Mouse (Mus musculus): ENCODE measurements around the gene Acsf3. TPM values are rescaled to one million over a fixed set of nuclear protein-coding genes. Genes with fewer than 3 reads are reported as not detected.

Acsf3 gene
- 6.5 and 7.4 TPM in 2 replicates for polyA plus RNA-seq (2012; ENCODE audit: insufficient read depth, insufficient read length, missing spikeins)

DNA sequence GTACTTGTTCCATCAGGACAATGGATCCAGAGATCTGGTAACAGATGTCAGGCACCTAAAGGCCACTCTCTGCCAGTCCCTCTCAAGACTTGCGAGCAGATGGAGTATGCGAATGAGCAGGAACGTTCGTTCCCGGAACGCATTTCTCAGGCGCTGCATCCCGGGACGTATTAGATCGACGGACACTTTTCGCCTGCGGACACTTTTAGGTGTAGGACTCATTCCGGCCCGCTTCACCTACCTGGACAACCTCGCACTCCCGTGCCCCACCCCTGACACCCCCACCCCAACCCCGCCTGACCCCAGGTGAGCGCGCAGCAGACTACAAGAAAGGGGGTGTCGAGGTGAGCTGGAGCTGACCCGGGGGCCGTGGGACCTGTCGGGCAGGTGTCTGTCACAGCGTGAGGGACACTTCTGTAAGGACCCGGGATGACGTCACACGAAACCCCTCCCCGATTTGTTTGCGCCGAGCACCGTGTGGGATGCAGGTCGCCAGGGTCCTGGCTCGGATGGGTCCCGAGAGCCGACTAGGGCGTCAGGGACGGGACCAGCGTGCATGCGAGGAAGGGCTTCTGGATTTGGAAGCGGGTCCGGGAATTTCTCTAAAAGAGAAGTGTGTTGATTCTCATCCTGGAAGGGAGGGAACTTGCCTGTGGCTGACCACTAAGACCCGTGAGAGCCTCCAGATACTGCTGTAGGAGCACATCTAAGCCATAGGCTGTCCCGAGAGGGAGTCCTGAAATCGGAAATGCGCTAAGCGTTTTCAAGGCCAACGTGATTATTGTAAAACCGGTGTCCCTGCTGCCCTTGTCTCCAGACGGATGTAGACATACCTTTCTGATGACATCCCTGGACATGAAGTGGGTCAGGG, at the start of gene Acsf3:
TSS of gene Acsf3 (plus strand) at position 202 of the 871 bp plus-strand sequence.
- Histone ChIP-seq H3K27ac (ENCODE audit: insufficient read depth, low read depth, low read length) (no peak within 1 kb of the TSS), H3K4me3 (ENCODE audit: insufficient read depth, low read length) (peak within 1 kb of the TSS; percentile 75), H3K4me1 (ENCODE audit: control insufficient read depth, insufficient read depth, low read length) (peaks cover 3% of the 10 kb centered on the region)
- TF ChIP-seq POLR2A (IDR thresholded peaks at IDR 0.05; ENCODE audit: borderline replicate concordance, low read depth, low read length) (no peak), CTCF (IDR thresholded peaks at IDR 0.05; ENCODE audit: low read depth, low read length) (no peak)

- TF ChIP-seq CTCF (IDR thresholded peaks at IDR 0.05; ENCODE audit: low read depth, low read length) = no peak
- Histone ChIP-seq H3K4me1 (ENCODE audit: control insufficient read depth, insufficient read depth, low read length) (no peaks in the 10 kb centered on the region), H3K4me3 (ENCODE audit: insufficient read depth, low read length) (no peak overlapping the region), H3K27ac (ENCODE audit: insufficient read depth, low read depth, low read length) (no peak overlapping the region)
These were observed 48.5 kb upstream of the Acsf3 start for GRCm38 (mm10) chr8:122726789-122727188.

- H3K4me3 ChIP-seq (ENCODE audit: insufficient read depth, low read length) = no peak overlapping the region
- TF ChIP-seq POLR2A (IDR thresholded peaks at IDR 0.05; ENCODE audit: borderline replicate concordance, low read depth, low read length) (no peak), CTCF (IDR thresholded peaks at IDR 0.05; ENCODE audit: low read depth, low read length) (no peak)
- no peaks in the 10 kb centered on the region for H3K4me1 ChIP-seq (ENCODE audit: control insufficient read depth, insufficient read depth, low read length)
- no peak overlapping the region for H3K27ac ChIP-seq (ENCODE audit: insufficient read depth, low read depth, low read length)
These were observed 47.9 kb upstream of the Acsf3 start for GRCm38 (mm10) chr8:122727412-122727811.

GRCm38 (mm10) chr8:122728630-122729029, 46.7 kb upstream of the Acsf3 start:
- Histone ChIP-seq H3K4me3 (ENCODE audit: insufficient read depth, low read length) (no peak overlapping the region), H3K27ac (ENCODE audit: insufficient read depth, low read depth, low read length) (no peak overlapping the region), H3K4me1 (ENCODE audit: control insufficient read depth, insufficient read depth, low read length) (no peaks in the 10 kb centered on the region)
- TF ChIP-seq POLR2A (IDR thresholded peaks at IDR 0.05; ENCODE audit: borderline replicate concordance, low read depth, low read length) (no peak), CTCF (IDR thresholded peaks at IDR 0.05; ENCODE audit: low read depth, low read length) (no peak)

DNA sequence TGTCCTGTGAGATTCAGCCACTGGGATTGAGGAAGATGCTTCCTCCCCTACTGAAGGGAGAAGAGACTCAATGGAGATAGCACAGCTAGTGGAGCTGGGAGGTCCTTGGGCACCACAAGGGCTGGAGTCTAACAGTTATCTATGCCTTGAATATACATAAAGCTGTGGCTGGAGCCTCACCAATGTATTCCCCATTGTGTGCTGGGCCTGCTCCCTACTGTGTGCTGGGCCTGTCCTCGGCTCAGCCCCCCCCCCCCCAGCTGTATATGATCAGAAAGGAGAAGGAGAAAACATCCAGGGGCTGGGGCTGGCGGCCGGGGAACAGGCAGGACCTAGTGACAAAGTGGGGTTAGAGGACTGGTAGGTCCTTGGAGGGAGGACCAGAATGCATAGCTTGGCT, 40.2 kb upstream of the Acsf3 start:
- H3K4me3 ChIP-seq (ENCODE audit: insufficient read depth, low read length) = no peak overlapping the region
- no peaks in the 10 kb centered on the region for H3K4me1 ChIP-seq (ENCODE audit: control insufficient read depth, insufficient read depth, low read length)
- H3K27ac ChIP-seq (ENCODE audit: insufficient read depth, low read depth, low read length) = no peak overlapping the region
- no peak for TF ChIP-seq CTCF (IDR thresholded peaks at IDR 0.05; ENCODE audit: low read depth, low read length)
- TF ChIP-seq POLR2A (IDR thresholded peaks at IDR 0.05; ENCODE audit: borderline replicate concordance, low read depth, low read length) = no peak

DNA sequence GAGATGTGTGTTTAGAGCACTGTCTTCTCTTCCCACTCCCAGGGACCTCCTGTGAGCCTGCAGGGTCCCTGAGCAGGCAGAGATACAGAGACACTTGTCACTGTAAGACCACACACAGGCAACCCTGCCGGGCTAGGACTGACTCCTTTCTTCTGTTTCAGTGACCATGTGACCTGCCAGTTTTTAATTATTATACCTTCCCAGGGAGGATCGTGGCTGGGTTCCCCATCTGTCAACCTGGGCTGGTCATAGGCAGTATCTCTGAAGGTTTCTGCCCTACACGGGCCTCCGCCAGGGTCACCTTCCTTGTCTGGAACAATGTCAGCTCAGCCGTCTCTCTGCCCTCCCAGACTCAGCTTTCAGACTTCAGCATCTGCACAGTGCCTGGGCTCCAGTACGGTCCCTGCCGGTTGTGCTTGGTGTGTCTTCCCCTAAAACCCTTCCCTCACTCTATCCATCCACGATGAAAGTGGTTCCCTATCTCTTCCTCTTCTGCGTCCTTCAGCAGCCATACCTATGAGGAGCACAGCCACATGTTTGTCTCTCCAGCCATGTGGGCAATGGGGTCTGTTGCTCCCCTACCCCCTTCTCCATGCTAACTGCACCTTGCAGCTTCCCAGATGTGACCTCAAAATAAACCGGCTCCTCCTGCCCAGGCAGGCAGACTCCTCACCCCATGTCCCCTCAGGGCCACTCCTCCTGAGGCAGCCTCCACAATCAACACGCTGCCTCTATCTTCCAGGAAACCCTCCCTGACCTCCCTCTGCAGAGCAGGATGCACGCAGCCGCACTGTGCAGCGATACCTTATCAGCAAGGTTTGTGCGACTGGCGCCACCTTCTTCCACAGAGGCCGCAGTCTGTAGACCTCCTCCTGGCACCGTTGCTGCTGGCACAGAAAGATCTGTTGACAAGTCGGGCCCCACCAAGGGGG, 39.5 kb upstream of the Acsf3 start:
- no peaks in the 10 kb centered on the region for H3K4me1 ChIP-seq (ENCODE audit: control insufficient read depth, insufficient read depth, low read length)
- TF ChIP-seq POLR2A (IDR thresholded peaks at IDR 0.05; ENCODE audit: borderline replicate concordance, low read depth, low read length) (no peak), CTCF (IDR thresholded peaks at IDR 0.05; ENCODE audit: low read depth, low read length) (no peak; the same call in 1 of the 2 replicates)
- H3K27ac ChIP-seq (ENCODE audit: insufficient read depth, low read depth, low read length) = no peak overlapping the region
- no peak overlapping the region for H3K4me3 ChIP-seq (ENCODE audit: insufficient read depth, low read length)

GRCm38 (mm10) chr8:122736623-122737022, 38.7 kb upstream of the Acsf3 start:
- H3K27ac ChIP-seq (ENCODE audit: insufficient read depth, low read depth, low read length) = no peak overlapping the region
- TF ChIP-seq CTCF (IDR thresholded peaks at IDR 0.05; ENCODE audit: low read depth, low read length) (no peak), POLR2A (IDR thresholded peaks at IDR 0.05; ENCODE audit: borderline replicate concordance, low read depth, low read length) (no peak)
- no peak overlapping the region for H3K4me3 ChIP-seq (ENCODE audit: insufficient read depth, low read length)

DNA sequence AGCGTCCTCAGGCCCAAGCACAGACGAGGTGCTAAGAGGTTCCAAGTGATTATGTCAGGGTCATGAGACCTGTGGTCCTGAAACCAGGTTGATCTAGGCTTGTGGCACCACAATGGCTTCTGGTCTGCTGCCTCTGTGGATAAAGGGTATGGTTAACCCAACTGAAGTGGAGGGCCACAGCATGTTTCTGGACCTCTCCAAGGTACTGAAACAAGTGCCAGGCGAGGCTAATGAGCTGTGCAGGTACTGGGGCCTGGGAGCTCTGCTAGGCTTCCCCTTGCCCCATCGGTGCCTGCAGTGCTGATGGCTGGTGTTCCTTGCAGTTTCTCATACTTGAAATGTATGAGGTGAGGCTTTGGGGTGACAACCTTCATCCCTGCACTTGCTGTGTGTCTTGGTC, 38.2 kb upstream of the Acsf3 start:
- no peak for TF ChIP-seq POLR2A (IDR thresholded peaks at IDR 0.05; ENCODE audit: borderline replicate concordance, low read depth, low read length)
- TF ChIP-seq CTCF (IDR thresholded peaks at IDR 0.05; ENCODE audit: low read depth, low read length) = no peak
- Histone ChIP-seq H3K4me1 (ENCODE audit: control insufficient read depth, insufficient read depth, low read length) (no peaks in the 10 kb centered on the region), H3K4me3 (ENCODE audit: insufficient read depth, low read length) (no peak overlapping the region), H3K27ac (ENCODE audit: insufficient read depth, low read depth, low read length) (no peak overlapping the region)

More at GRCm38 (mm10) chr8:122736623-122737022, 38.7 kb upstream of the Acsf3 start:
- H3K4me1 ChIP-seq (ENCODE audit: control insufficient read depth, insufficient read depth, low read length) = no peaks in the 10 kb centered on the region

GRCm38 (mm10) chr8:122737886-122738285, 37.4 kb upstream of the Acsf3 start:
- Histone ChIP-seq H3K4me3 (ENCODE audit: insufficient read depth, low read length) (no peak overlapping the region), H3K4me1 (ENCODE audit: control insufficient read depth, insufficient read depth, low read length) (no peaks in the 10 kb centered on the region), H3K27ac (ENCODE audit: insufficient read depth, low read depth, low read length) (no peak overlapping the region)
- no peak for TF ChIP-seq POLR2A (IDR thresholded peaks at IDR 0.05; ENCODE audit: borderline replicate concordance, low read depth, low read length)
- no peak for TF ChIP-seq CTCF (IDR thresholded peaks at IDR 0.05; ENCODE audit: low read depth, low read length)

All from bone marrow macrophage, adult 2 months (primary cell).